Mouse (Mus musculus) kidney, postnatal 0 days (tissue): ENCODE measurements around the gene Nol4l. TPM values are rescaled to one million over a fixed set of nuclear protein-coding genes. Genes with fewer than 3 reads are reported as not detected.

Experiments used
- ATAC-seq: fragments of 200-750 bp; cut with Nextera tagmentation; replicated peaks from 2 replicates; pipeline ENCODE4 v1.8.0; 2017; ENCODE audit warnings: low read depth, moderate number of reproducible peaks, moderate TSS enrichment, moderate library complexity; ENCODE audit not compliant: low FRiP score
- DNase-seq: peaks from one replicate; pipeline ENCODE4 v3.0.0-alpha.2; 2016; ENCODE audit warnings: low spot score
- H3K27ac ChIP-seq: fragments of 300-500 bp; sonication (generic); 2 replicates; pipeline ENCODE4 v1.5.1; 2014; ENCODE audit warnings: mild to moderate bottlenecking
- H3K27me3 ChIP-seq: fragments of 300-500 bp; sonication (generic); 2 replicates; pipeline ENCODE4 v1.6.1; 2014; ENCODE audit warnings: low read length, mixed read lengths; ENCODE audit not compliant: insufficient read depth
- H3K36me3 ChIP-seq: fragments of 300-500 bp; sonication (generic); 2 replicates; pipeline ENCODE4 v1.6.1; 2014; ENCODE audit warnings: low read length, mixed read lengths; ENCODE audit not compliant: insufficient read depth
- H3K4me1 ChIP-seq: fragments of 300-500 bp; sonication (generic); replicated peaks from 2 replicates; pipeline ENCODE4 v1.6.1; 2014; ENCODE audit warnings: antibody characterized with exemption, low read length, mixed read lengths; ENCODE audit not compliant: insufficient read depth
- H3K4me2 ChIP-seq: fragments of 300-500 bp; sonication (generic); 2 replicates; pipeline ENCODE4 v1.6.1; 2014; ENCODE audit warnings: mild to moderate bottlenecking, low read length, moderate library complexity, mixed read lengths
- H3K4me3 ChIP-seq: fragments of 300-500 bp; sonication (generic); replicated peaks from 2 replicates; pipeline ENCODE4 v1.5.1; 2014; ENCODE audit warnings: low read depth, low read length
- H3K9ac ChIP-seq: fragments of 300-500 bp; sonication (generic); 2 replicates; pipeline ENCODE4 v1.6.1; 2014; ENCODE audit warnings: low read depth, low read length
- H3K9me3 ChIP-seq: fragments of 300-500 bp; sonication (generic); replicated peaks from 2 replicates; pipeline ENCODE4 v1.6.1; 2016; ENCODE audit warnings: low read length, inconsistent platforms, mixed read lengths
- CTCF ChIP-seq: IDR thresholded peaks from 2 replicates; pipeline ENCODE4 v1.5.1; 2016; ENCODE audit warnings: antibody characterized with exemption, low read depth, mild to moderate bottlenecking, moderate library complexity
- WGBS: fragments of 180-500 bp; shearing (Covaris S2); extraction: QIAGEN DNeasy Blood & Tissue Kit; methylation state at CpG from one replicate; pipeline ENCODE4 v1.1.7; 2014; 5-methylcytosine and 5-hydroxymethylcytosine counted together
- polyA plus RNA-seq: library from polyadenylated mRNA; unstranded; fragments of >200 nt; fragmentation: Nextera tagmentation; extraction: Ambion mirVana; gene quantifications from 2 replicates; pipeline ENCODE4 v1.2.1, GENCODE M21; 2015

Gene Nol4l
- polyA plus RNA-seq, 1 experiment from 2014 or later, result 9.6 TPM

DNA sequence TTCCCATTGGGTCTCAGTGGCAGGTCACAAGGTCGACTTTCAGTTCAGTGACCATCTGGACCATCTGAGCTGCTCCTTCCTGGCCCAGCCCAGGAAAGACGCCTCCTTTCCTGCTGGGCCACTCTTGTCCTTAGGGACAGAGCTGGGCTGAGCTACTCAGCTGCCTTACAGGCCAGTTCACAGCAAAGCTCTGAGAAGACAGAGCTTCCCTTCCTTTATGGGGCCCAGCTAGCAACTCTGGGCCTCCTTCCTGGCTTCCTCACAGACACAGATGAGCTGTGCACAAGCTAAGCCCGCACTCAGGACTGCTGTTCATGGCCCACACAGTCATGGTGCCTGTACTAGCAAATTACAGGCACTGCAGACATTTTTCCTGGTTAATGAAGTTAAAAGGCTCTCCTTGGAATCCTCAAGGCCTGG is 71.7 kb downstream of the Nol4l start:
- whole genome bisulfite sequencing, result 30% methylated on average over 3 of the region's 3 CpGs
- Histone ChIP-seq H3K9ac (0 out of 2 replicates have a peak overlapping the region, but pooled peaks have one; percentile 9), H3K27ac (peak overlapping the region; percentile 74), H3K4me1 (peaks cover 8% of the 10 kb centered on the region), H3K9me3 (no peaks in the 10 kb centered on the region), H3K27me3 (no peaks in the 10 kb centered on the region), H3K4me2 (no peak overlapping the region), H3K36me3 (no peaks in the 10 kb centered on the region), H3K4me3 (no peak overlapping the region)
- DNase-seq (no peak), ATAC-seq (no peak)
- TF ChIP-seq CTCF, result no peak

- no peaks in the 10 kb centered on the region for H3K36me3 ChIP-seq
- peak overlapping the region; percentile 74; the same call in 1 of the 2 replicates for H3K27ac ChIP-seq
- no peak for ATAC-seq
- no peak overlapping the region for H3K4me3 ChIP-seq
- 32% methylated on average over 4 of the region's 4 CpGs for WGBS
- TF ChIP-seq CTCF, result no peak
- H3K9ac ChIP-seq, result no peak overlapping the region
- no peak overlapping the region for H3K4me2 ChIP-seq
- H3K9me3 ChIP-seq, result no peaks in the 10 kb centered on the region
- no peak for DNase-seq
- peaks cover 8% of the 10 kb centered on the region for H3K4me1 ChIP-seq
- H3K27me3 ChIP-seq, result no peaks in the 10 kb centered on the region
These were observed 72.3 kb downstream of the Nol4l start for GRCm38 (mm10) chr2:153457467-153457866.

- Histone ChIP-seq H3K9me3 (no peaks in the 10 kb centered on the region), H3K27ac (no peak overlapping the region), H3K4me2 (no peak overlapping the region), H3K4me3 (no peak overlapping the region), H3K9ac (no peak overlapping the region), H3K27me3 (no peaks in the 10 kb centered on the region), H3K4me1 (peaks cover 8% of the 10 kb centered on the region), H3K36me3 (no peaks in the 10 kb centered on the region)
- ATAC-seq, result no peak
- DNase-seq, result no peak
- WGBS, result 71% methylated on average over 9 of the region's 9 CpGs
- TF ChIP-seq CTCF, result no peak
These were observed 74.8 kb downstream of the Nol4l start for GRCm38 (mm10) chr2:153454841-153455506.

DNA sequence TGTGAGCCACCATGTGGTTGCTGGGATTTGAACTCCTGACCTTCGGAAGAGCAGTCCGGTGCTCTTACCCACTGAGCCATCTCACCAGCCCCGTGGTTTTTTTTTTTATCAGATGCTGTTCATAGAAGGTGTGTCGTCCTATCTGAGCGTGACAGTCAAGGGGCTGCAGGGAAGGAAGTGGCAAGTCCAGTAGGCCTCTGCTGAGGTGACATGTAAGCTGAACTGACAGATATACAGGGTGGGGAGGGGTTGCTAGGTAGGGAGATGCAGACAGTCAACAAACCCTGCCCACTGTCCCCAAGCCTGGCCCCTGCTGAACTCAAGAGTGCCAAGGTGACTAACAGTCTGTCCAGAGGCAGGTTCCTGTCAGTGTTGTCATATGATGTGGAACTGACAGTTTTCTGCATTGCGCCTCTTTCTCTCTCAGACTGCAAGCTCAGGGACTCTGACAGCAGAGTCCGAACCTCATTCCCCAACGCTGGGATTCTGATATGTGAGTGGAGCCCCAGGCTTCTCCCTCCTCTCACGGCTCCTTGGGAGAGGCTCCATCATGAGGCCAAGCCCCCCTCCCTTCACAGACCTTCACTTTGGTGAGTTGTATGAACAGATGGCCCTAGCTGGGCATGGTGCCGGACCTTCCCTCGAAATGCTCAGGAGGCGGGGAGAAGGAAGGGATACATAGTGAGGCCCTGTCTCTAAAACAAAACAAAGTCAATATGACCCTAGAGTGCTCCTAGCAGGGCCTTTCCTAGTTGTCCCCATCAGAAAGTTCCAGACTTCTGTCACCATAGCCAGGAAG is 75.6 kb downstream of the Nol4l start:
- DNase-seq (no peak), ATAC-seq (no peak)

DNA sequence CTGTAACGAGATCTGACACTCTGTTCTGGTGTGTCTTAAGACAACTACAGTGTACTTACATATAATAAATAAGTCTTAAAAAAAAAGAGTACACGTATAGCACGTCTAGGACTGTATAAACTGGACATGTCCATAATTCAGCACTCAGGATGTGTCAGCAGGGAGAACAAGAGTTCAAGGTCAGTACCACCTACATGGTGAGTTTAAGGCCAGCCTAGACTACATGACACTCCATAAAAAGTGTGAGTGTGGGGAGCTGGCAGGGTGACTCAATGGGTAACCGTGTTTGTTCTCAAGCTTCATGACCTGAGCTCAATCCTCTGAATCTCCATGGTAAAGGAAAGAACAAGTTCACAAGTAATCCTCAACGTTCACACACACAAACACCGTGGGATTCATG is 81.3 kb downstream of the Nol4l start:
- no peak for TF ChIP-seq CTCF
- Histone ChIP-seq H3K36me3 (no peaks in the 10 kb centered on the region), H3K4me2 (no peak overlapping the region), H3K9me3 (no peaks in the 10 kb centered on the region), H3K9ac (no peak overlapping the region), H3K4me3 (no peak overlapping the region), H3K27me3 (no peaks in the 10 kb centered on the region), H3K4me1 (no peaks in the 10 kb centered on the region), H3K27ac (no peak overlapping the region)
- no peak for ATAC-seq
- 77% methylated on average over 6 of the region's 6 CpGs for WGBS
- DNase-seq, result no peak

More for the DNA sequence above, 75.6 kb downstream of the Nol4l start:
- Histone ChIP-seq H3K4me1 (peaks cover 8% of the 10 kb centered on the region), H3K9me3 (no peaks in the 10 kb centered on the region), H3K4me3 (no peak overlapping the region), H3K27ac (no peak overlapping the region), H3K36me3 (no peaks in the 10 kb centered on the region), H3K4me2 (no peak overlapping the region), H3K27me3 (no peaks in the 10 kb centered on the region), H3K9ac (no peak overlapping the region)
- WGBS, result 64% methylated on average over 12 of the region's 12 CpGs
- TF ChIP-seq CTCF, result no peak

GRCm38 (mm10) chr2:153447719-153448118 is 82.1 kb downstream of the Nol4l start:
- ATAC-seq (no peak), DNase-seq (no peak)
- Histone ChIP-seq H3K4me1 (no peaks in the 10 kb centered on the region; the same call in 1 of the 2 replicates), H3K27ac (no peak overlapping the region), H3K27me3 (no peaks in the 10 kb centered on the region), H3K4me3 (no peak overlapping the region), H3K9me3 (no peaks in the 10 kb centered on the region), H3K36me3 (no peaks in the 10 kb centered on the region), H3K4me2 (no peak overlapping the region), H3K9ac (no peak overlapping the region)
- TF ChIP-seq CTCF, result no peak
- 80% methylated on average over 3 of the region's 3 CpGs for WGBS
